Mouse (Mus musculus) lung, embryonic 14.5 days (tissue): Measurements from ENCODE around the gene Tspan7. TPM values are rescaled to one million over a fixed set of nuclear protein-coding genes. Genes with fewer than 3 reads are reported as not detected.

Experiments
- ATAC-seq: fragments of 200-750 bp; cut with Nextera tagmentation; 2 replicates; pipeline ENCODE4 v1.8.0; 2017; ENCODE audit warnings: mild to moderate bottlenecking, moderate TSS enrichment, moderate library complexity; ENCODE audit not compliant: insufficient read depth
- DNase-seq: peaks from one replicate; pipeline ENCODE4 v3.0.0-alpha.2; 2015
- H3K27ac ChIP-seq: fragments of 300-500 bp; sonication (generic); 2 replicates; pipeline ENCODE4 v1.5.1; 2014; ENCODE audit warnings: low read depth, mild to moderate bottlenecking, moderate library complexity
- H3K27me3 ChIP-seq: fragments of 300-500 bp; sonication (generic); 2 replicates; pipeline ENCODE4 v1.6.1; 2014; ENCODE audit warnings: low read length, control low read depth; ENCODE audit not compliant: insufficient read depth
- H3K36me3 ChIP-seq: fragments of 300-500 bp; sonication (generic); 2 replicates; pipeline ENCODE4 v1.6.1; 2014; ENCODE audit warnings: control low read depth; ENCODE audit not compliant: insufficient read depth
- H3K4me1 ChIP-seq: fragments of 300-500 bp; sonication (generic); 2 replicates; pipeline ENCODE4 v1.6.1; 2014; ENCODE audit warnings: antibody characterized with exemption, control low read depth; ENCODE audit not compliant: insufficient read depth
- H3K4me2 ChIP-seq: fragments of 300-500 bp; sonication (generic); 2 replicates; pipeline ENCODE4 v1.6.1; 2014; ENCODE audit warnings: mild to moderate bottlenecking
- H3K4me3 ChIP-seq: fragments of 300-500 bp; sonication (generic); 2 replicates; pipeline ENCODE4 v1.5.1; 2014; ENCODE audit warnings: low read depth, low read length
- H3K9ac ChIP-seq: fragments of 300-500 bp; sonication (generic); 2 replicates; pipeline ENCODE4 v1.6.1; 2014
- H3K9me3 ChIP-seq: fragments of 300-500 bp; sonication (generic); 2 replicates; pipeline ENCODE4 v1.6.1; 2016; ENCODE audit warnings: low read depth, low read length, control low read depth
- CTCF ChIP-seq: IDR thresholded peaks from 2 replicates; pipeline ENCODE4 v1.5.1; 2016; ENCODE audit warnings: antibody characterized with exemption, low read depth
- WGBS: fragments of 180-500 bp; shearing (Covaris S2); extraction: QIAGEN DNeasy Blood & Tissue Kit; methylation state at CpG from one replicate; pipeline ENCODE4 v1.1.7; 2014; 5-methylcytosine and 5-hydroxymethylcytosine counted together
- polyA plus RNA-seq: library from polyadenylated mRNA; unstranded; fragments of >200 nt; fragmentation: Nextera tagmentation; extraction: Ambion mirVana; gene quantifications from 2 replicates; pipeline ENCODE4 v1.2.1, GENCODE M21; 2014

Tspan7 gene
- polyA plus RNA-seq, 1 experiment from 2014 or later, result 91.8 TPM

DNA sequence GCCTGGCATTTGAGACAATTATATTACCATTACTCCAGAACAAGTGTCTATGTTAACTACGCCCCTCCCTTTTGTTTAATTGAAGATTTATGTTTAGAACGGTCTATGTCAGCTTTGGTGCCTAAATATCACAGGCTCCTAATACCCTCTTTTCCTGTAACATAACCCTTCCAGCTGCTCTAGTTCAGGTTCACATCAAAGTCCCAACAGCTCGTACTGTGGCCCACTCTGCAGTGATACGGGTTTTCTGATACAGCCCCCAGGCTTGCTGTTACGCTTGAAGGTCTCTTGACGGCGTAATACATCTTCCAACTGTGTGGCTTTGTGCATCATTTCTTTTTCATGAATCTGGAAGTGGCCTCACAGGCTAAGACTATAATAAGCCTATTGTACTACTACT, 31.5 kb downstream of the Tspan7 start:
- ATAC-seq (no peak), DNase-seq (no peak)
- H3K9me3 ChIP-seq, result no peaks in the 10 kb centered on the region
- H3K27me3 ChIP-seq, result no peaks in the 10 kb centered on the region
- H3K9ac ChIP-seq, result no peak overlapping the region
- H3K4me1 ChIP-seq, result peaks cover 3% of the 10 kb centered on the region; the same call in 1 of the 2 replicates
- no peak overlapping the region for H3K4me2 ChIP-seq
- no peaks in the 10 kb centered on the region for H3K36me3 ChIP-seq
- no peak overlapping the region for H3K4me3 ChIP-seq
- WGBS, result 67% methylated on average over 7 of the region's 7 CpGs
- no peak overlapping the region for H3K27ac ChIP-seq
- TF ChIP-seq CTCF, result no peak

DNA sequence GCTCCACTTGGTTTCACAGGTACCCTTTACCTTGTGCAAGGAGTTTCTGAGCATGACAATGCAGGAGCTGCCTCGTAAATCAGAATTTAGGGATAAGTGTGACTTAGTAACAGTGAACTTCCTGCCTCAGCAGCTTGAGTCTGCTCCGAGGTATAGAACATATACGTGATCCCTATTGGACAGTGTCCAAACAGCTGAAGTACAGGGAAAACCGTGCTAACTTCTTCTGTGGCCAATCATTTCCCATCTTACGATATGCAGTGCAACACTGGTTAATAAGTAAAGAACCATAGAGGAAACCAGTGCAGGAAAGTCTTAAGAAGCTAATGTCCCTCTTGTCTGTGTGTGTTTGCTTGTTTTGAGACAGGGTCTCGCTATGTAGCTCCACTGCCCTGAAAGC, 32.0 kb downstream of the Tspan7 start:
- Histone ChIP-seq H3K4me2 (no peak overlapping the region), H3K4me1 (peaks cover 3% of the 10 kb centered on the region; the same call in 1 of the 2 replicates), H3K9ac (no peak overlapping the region), H3K27me3 (no peaks in the 10 kb centered on the region), H3K36me3 (no peaks in the 10 kb centered on the region), H3K9me3 (no peaks in the 10 kb centered on the region), H3K4me3 (no peak overlapping the region), H3K27ac (no peak overlapping the region)
- 61% methylated on average over 6 of the region's 6 CpGs for WGBS
- ATAC-seq, result no peak
- no peak for DNase-seq
- TF ChIP-seq CTCF, result no peak

DNA sequence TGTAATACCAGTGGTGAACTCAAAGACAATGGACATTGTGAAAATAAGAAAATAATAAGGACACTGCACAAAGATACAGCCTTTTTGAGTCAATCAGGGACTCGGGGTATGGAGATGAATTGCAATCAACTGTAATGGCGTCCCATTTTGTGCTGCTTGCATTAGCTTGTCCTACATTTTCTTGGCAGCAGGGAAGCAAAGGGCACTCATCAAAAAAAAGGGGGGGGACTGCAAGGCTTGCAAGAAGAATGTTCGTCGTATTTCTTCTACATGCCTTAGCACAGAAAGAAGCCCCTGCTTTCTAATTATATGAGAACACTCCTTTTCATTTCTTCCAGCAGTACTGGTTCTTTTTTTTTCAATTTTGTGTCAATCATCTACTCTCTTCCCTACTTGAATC, 32.8 kb downstream of the Tspan7 start:
- Histone ChIP-seq H3K4me2 (no peak overlapping the region), H3K27me3 (no peaks in the 10 kb centered on the region), H3K9ac (no peak overlapping the region), H3K4me1 (peaks cover 3% of the 10 kb centered on the region; the same call in 1 of the 2 replicates), H3K9me3 (no peaks in the 10 kb centered on the region), H3K4me3 (no peak overlapping the region), H3K27ac (no peak overlapping the region), H3K36me3 (no peaks in the 10 kb centered on the region)
- DNase-seq (no peak), ATAC-seq (no peak)
- WGBS, result 70% methylated on average over 4 of the region's 4 CpGs
- no peak for TF ChIP-seq CTCF

DNA sequence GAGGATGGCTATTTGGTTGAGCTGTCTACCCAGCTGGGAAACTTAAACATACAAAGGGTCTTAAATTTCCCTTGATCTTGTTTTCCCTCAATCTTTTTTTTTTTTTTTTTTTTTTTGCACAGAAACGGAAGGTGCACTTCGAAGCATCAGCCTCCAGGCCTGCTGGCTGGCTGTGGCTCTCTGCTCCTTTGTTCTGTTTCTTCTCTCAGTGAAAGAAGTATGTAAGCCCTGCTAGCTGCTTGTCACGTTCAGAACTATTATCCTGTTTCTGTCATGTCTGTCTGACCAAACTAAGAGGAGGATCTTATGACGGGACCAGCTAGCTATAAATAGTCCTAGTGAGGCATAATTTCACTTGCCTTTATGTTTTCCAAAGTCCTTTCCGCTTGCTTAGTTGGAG, 33.6 kb downstream of the Tspan7 start:
- no peak for TF ChIP-seq CTCF
- DNase-seq, result no peak
- H3K4me1 ChIP-seq, result peaks cover 3% of the 10 kb centered on the region; the same call in 1 of the 2 replicates
- H3K36me3 ChIP-seq, result no peaks in the 10 kb centered on the region
- H3K4me2 ChIP-seq, result no peak overlapping the region
- ATAC-seq, result no peak
- no peaks in the 10 kb centered on the region for H3K27me3 ChIP-seq
- no peak overlapping the region for H3K27ac ChIP-seq
- no peak overlapping the region for H3K9ac ChIP-seq
- WGBS, result 25% methylated on average over 5 of the region's 5 CpGs
- no peak overlapping the region for H3K4me3 ChIP-seq
- H3K9me3 ChIP-seq, result no peaks in the 10 kb centered on the region

DNA sequence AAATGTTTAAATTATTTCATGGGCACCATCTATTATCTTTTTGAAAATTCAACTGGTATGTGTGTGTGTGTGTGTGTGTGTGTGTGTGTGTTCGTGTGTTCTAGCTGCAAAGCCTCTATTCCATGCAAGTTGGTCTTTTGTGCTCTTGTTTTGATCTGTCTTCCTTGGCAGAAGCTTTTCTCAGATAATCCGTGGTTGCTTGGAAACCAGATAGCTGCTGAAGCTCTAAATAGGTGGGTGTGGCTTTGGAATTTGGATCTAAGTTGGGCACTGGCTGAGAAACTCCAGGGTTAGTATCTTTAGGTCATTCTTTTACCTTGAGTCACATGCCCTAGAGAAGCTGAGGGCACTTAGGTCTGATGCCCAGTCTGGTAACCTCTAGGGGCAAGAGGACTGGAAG, 50.5 kb downstream of the Tspan7 start:
- H3K4me2 ChIP-seq, result no peak overlapping the region
- ATAC-seq, result no peak
- no peaks in the 10 kb centered on the region for H3K9me3 ChIP-seq
- no peak overlapping the region for H3K9ac ChIP-seq
- H3K4me3 ChIP-seq, result no peak overlapping the region
- TF ChIP-seq CTCF, result no peak
- no peaks in the 10 kb centered on the region for H3K27me3 ChIP-seq
- H3K36me3 ChIP-seq, result no peaks in the 10 kb centered on the region
- no peak overlapping the region for H3K27ac ChIP-seq
- H3K4me1 ChIP-seq, result no peaks in the 10 kb centered on the region
- no peak for DNase-seq
- 22% methylated on average over 2 of the region's 2 CpGs for WGBS

DNA sequence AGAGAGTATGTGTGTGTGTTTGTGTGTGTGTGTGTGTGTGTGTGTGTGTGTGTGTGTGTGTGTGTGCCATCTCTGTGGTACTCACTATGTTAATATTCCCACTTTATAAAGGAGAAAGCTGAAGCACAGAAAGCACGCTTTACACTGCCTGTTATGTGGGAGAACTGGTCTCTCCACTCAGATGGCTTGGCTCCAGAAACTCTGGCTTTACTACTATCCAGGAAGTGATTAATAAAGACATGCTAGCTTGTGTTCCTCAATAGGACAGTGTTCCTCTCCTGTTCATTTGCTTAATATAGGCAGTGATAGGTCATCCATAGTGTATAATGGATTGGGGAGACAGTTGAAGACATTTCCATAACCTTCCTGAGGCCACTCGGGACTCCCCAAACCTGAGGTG, 54.1 kb downstream of the Tspan7 start:
- Histone ChIP-seq H3K9me3 (no peaks in the 10 kb centered on the region), H3K4me2 (no peak overlapping the region), H3K9ac (no peak overlapping the region), H3K4me3 (no peak overlapping the region), H3K27ac (peak overlapping the region; percentile 24; the same call in 1 of the 2 replicates), H3K36me3 (no peaks in the 10 kb centered on the region), H3K4me1 (no peaks in the 10 kb centered on the region), H3K27me3 (no peaks in the 10 kb centered on the region)
- WGBS, result 53% methylated on average over 2 of the region's 2 CpGs
- ATAC-seq, result peak; percentile 47; the same call in 1 of the 2 replicates
- DNase-seq, result peak; percentile 75
- no peak for TF ChIP-seq CTCF

DNA sequence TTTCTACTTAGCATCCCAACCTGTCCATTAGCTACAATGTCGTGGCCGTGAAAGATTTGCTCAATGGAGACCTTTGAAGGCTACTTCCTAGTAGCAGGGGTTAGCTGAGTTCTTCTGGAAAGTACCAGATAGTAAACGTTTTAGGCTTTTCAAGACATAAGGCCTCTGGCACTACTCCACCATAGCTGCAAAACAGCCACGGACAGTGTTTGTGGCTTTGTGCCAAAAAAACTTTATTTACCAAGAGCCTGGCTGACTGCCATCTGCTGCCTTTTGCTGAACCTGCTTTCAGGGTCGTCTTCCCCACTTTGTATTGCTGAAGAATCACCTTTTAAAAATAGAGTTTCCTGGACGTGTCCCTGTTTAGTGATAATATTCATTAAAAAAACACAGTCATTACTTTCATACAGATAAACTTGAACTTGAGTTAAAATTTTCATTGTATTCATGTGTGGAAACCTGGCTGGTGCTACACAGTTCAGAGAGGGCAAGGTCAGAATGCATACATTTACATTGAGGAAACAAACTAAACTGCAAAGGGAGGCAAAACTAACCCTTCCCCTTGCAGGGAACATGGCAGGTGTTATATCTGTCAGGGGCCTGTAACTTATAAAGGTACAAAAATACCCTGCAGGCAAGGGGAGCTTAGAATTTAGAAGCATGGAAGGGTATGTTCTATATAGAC, 54.7 kb downstream of the Tspan7 start:
- no peak overlapping the region for H3K4me2 ChIP-seq
- H3K4me3 ChIP-seq, result no peak overlapping the region
- WGBS, result 22% methylated on average over 6 of the region's 6 CpGs
- no peak overlapping the region for H3K9ac ChIP-seq
- TF ChIP-seq CTCF, result no peak
- no peaks in the 10 kb centered on the region for H3K9me3 ChIP-seq
- DNase-seq (peak; percentile 81), ATAC-seq (peak; percentile 47; the same call in 1 of the 2 replicates)
- H3K4me1 ChIP-seq, result no peaks in the 10 kb centered on the region
- H3K27ac ChIP-seq, result peak overlapping the region; percentile 24; the same call in 1 of the 2 replicates
- H3K27me3 ChIP-seq, result no peaks in the 10 kb centered on the region
- H3K36me3 ChIP-seq, result no peaks in the 10 kb centered on the region

DNA sequence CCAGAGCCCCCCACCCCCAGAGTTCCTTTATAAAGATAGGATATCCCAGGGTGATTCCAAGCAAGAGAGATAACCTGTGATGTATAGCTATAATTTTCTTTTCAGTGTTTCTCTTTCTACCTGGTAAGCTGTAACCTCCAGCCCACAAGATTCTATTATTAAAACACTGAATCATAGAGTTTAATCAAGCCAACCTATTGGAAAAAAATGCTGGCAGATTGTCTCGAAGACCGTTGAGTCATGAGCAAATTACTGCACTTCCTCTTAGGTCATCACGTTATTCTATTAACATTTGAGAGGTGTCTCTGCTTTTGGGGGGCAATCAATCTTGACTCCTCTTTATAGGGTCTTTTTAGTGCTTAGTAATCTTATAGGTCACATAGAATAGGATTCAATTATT, 61.9 kb downstream of the Tspan7 start:
- Histone ChIP-seq H3K9ac (no peak overlapping the region), H3K9me3 (no peaks in the 10 kb centered on the region), H3K4me1 (no peaks in the 10 kb centered on the region), H3K4me2 (no peak overlapping the region), H3K27ac (no peak overlapping the region), H3K27me3 (no peaks in the 10 kb centered on the region), H3K36me3 (no peaks in the 10 kb centered on the region), H3K4me3 (no peak overlapping the region)
- no peak for ATAC-seq
- WGBS, result 72% methylated on average over 3 of the region's 3 CpGs
- TF ChIP-seq CTCF, result no peak
- no peak for DNase-seq
